Mouse (Mus musculus) brain, embryonic 14.5 days (tissue): ENCODE data around the gene Nsun3.

ENCODE experiments used
- CTCF ChIP-seq: fragments of 200-500 bp; IDR thresholded peaks from 2 replicates; pipeline ENCODE4 v1.5.1; 2012; ENCODE audit warnings: inconsistent platforms, mild to moderate bottlenecking, moderate library complexity, borderline replicate concordance; ENCODE audit not compliant: insufficient read depth, insufficient read length; ENCODE audit errors: extremely low read depth
- POLR2A ChIP-seq: fragments of 200-500 bp; IDR thresholded peaks from 2 replicates; pipeline ENCODE4 v1.6.1; 2012; ENCODE audit warnings: mild to moderate bottlenecking, inconsistent platforms, borderline replicate concordance; ENCODE audit not compliant: poor library complexity, insufficient read depth, insufficient read length, severe bottlenecking; ENCODE audit errors: extremely low read depth

GRCm38 (mm10) chr16:62814491-62814890 is 27.9 kb upstream of the Nsun3 start, which contains the start of gene Stx19:
- TF ChIP-seq CTCF: no peak
- TF ChIP-seq POLR2A: no peak
